Mouse (Mus musculus) layer of hippocampus, postnatal 10 days (tissue): ENCODE data around the gene Hcn3. TPM values are rescaled to one million over a fixed set of nuclear protein-coding genes. Genes with fewer than 3 reads are reported as not detected.
A peak's percentile ranks its signal among the peaks of the same experiment; 100 is the strongest.

ENCODE experiments used
- DNase-seq, 2 experiments: peaks; one replicate each; pipeline ENCODE4 v3.0.0; 2021; ENCODE audit warnings: low spot score in 2 of 2
- total RNA-seq, 2 experiments: library from RNA; stranded (reverse); gene quantifications; 2 replicates each; pipeline ENCODE4 v1.2.3; 2021

The Hcn3 gene
- total RNA-seq, 2 experiments from 2014 or later: 30.9 to 35.1 TPM

DNA sequence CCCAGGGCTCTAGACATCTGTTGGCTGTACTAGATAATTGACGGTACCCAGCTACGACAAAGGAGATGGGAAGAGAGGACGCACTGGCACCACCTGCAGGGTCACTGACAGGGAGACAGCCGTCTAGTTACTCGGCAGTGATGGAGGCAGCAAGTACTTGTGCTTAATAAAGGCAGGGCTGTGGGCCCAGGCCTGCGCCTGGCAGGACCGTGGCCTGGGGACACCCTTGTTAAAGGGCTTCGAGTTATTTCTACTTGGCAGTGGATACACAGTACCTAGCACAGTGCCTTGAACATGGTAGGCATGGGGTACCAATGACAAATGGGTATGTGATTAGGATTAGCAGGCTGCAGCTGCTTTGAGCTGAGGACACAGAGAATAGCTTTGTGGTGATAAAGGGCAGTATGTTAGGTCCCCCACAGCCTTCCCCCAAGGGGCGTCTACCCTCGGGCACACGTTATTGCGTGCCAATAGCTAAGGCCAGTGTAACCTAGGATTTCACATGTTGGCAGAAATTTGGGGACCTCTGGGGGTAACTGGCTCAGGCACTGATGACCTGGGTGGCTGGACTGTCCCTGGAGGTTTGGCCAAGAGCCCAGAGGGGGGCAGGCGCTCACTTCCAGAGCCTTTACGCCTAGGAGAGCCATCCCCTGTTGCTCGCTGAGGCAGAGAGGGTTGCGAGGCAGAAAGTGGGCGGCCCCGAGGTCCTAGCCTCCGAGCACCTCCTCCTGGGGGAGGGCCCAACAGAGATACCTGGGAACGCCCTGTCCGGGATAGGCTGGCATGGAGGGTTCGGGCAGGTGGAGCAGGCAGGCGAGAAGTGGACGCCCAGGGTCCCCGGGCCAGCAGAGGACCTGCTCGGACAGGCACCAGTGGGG is 12.7 kb downstream of the Hcn3 start:
- DNase-seq: no peak

- no peak for DNase-seq
Measured at GRCm38 (mm10) chr3:89145566-89145965, 14.4 kb downstream of the Hcn3 start.

DNA sequence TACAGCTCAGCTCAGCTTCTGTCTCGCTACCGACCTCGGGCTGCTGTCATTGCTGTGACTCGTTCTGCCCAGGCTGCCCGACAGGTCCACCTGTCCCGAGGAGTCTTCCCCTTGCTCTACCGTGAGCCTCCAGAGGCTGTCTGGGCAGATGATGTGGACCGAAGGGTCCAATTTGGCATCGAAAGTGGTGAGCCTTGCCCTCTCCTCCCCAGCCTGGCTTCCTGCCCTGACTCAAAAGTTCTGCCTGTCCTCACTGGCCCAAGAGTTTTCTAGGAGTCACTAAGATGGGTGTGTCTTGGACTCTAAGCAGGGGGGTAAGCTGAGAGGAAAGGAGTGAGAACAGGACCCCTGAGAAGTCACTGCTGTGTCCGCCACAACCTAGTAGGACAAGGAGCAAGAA is 15.2 kb downstream of the Hcn3 start:
- DNase-seq: no peak

- no peak for DNase-seq
Measured at GRCm38 (mm10) chr3:89136365-89136764, 23.6 kb downstream of the Hcn3 start.

DNA sequence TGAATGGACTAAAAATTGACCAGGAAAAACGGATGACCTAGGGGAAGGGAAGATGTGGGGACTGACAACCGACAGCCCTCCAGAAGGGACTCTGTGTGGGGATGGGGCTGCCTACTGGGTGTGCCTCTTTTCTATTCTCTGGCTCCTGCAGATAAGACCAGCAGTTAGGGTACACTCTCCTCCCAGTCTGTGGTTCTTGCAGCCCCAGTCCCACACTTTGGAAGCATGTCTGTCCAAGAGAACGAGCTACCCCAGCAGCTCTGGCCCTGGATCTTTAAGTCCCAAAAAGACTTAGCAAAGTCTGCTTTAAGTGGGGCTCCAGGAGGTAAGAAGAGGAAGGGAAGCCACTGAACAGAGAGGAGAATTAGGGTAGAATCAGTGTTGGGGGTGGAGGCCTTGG is 24.0 kb downstream of the Hcn3 start, which contains the start of gene Pklr:
Gene Pklr, plus strand, starts transcription at position 185 of the 400 bp plus-strand sequence.
- no peak for DNase-seq

- DNase-seq: no peak
Measured at GRCm38 (mm10) chr3:89133752-89134151, 26.2 kb downstream of the Hcn3 start.

DNA sequence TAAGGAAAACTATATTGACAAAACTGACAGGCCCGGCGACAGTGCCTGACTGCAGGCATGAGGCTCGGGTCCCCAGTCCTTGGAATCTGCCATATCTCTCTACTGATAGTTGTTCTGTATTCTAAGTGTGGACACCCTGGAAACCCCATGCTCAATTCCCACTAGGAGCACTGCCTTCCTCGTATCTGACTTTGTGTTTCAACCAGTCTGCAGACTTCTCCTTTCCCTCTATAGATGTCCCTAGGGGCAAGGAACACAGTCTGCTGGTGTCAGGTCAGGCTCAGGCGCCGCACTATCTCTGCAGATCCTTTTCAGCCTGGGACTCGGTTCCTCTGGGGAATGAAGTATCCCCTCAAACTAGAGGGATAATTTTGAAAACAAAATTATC is 26.9 kb downstream of the Hcn3 start:
- no peak for DNase-seq

DNA sequence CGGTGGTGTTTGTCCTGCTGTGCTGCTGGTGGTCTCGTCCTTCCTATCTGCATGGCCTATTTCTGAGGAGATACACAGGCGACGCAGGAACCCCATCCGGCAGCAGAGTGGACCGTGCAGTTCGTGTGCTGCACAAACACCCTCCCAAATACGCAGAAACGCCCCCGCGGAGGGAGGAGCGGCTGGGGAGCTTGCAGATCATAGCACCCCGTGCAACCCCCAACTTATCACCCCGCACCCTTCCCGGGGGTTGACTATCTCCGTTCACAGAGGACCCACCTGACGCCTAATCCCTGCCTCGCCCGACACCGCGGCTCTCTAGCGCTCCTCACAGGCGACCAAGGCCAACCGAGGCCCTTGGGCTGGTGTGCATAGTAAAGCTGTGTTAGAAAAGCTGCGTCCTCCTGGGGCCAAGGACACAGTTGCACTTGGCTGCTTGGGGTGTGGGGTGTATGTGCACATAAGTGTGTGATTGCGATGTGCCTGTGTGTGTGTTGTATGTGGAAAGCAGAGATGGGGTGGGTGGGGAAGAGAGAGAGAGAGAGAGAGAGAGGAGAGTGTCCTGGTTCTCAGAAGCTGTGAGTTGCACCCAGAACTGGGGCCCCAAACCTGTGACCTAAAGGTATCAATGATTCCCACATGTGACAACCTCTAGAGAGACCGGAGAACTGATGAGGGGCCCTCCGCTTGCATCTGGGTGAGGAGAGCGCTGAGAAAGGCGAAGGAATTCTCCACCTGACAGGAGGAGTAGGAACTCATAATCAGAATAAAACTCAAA is 27.5 kb downstream of the Hcn3 start:
- DNase-seq: peak; percentile 55 to 72

GRCm38 (mm10) chr3:89131816-89132215 is 28.2 kb downstream of the Hcn3 start:
- no peak for DNase-seq

- DNase-seq: no peak
Measured at GRCm38 (mm10) chr3:89129908-89130307, 30.1 kb downstream of the Hcn3 start.

DNA sequence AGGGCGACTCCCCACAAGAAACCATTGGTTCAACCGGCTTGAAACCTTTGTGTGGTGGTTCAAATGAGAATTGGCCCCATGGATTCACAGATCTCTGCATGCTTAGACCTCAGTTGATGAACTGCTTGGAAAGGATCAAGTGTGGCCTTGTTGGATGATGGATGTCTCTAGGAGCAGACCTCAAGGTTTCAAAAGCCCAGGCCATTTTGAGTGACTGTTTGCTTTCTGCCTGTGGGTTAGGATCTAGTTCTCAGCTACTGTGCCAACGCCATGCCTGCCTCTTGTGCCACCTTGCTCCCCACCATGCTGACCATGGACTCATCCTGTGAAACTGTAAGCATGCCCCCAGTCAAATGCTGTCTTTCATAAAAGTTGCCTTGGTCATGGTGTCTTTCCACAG is 34.0 kb downstream of the Hcn3 start:
- no peak for DNase-seq

- DNase-seq: no peak
Measured at GRCm38 (mm10) chr3:89124241-89124640, 35.8 kb downstream of the Hcn3 start.

GRCm38 (mm10) chr3:89123313-89123712 is 36.7 kb downstream of the Hcn3 start:
- DNase-seq: no peak

GRCm38 (mm10) chr3:89115522-89115921 is 44.5 kb downstream of the Hcn3 start:
- no peak for DNase-seq

DNA sequence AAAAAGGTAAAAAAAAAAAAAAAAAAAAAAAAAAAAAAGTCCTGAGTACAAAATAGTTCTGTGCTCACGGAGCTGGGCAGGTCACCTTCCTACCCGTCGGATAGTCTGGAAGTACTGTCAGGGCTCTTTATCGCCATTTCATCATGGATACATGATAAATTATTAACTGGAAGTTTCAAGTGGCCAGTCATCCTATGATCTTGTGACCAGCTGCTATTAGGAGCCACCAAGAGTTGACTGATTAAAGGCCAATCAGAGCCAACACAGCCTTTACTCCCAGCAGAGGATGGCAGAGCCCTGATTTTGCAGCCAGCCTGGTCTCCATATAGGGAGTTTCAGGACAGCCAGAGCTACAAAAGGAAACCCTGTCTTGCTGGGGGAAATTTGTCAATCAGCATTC is 46.9 kb downstream of the Hcn3 start:
- DNase-seq: no peak

GRCm38 (mm10) chr3:89108146-89108545 is 51.9 kb downstream of the Hcn3 start:
- no peak for DNase-seq

- DNase-seq: no peak
Measured at GRCm38 (mm10) chr3:89107545-89107944, 52.5 kb downstream of the Hcn3 start.

DNA sequence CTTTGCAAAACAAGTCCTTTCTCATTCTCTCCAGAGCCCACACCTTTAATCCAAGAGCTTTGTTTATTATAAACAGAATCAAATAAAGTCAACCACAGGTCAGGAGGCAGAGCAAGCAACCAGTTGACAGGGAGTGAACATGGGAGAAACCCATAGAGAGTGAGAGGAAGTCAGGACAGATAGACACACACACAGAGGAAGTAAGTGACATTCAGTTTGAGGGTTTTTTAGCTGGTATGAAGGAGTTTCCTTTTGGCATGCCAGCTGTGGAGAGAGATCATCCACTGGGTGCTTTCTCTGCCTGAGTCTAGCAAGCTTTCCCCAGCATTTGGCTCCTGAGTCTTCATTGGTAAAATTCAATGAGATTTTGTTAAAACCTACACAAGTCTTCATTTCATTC is 53.1 kb downstream of the Hcn3 start:
- DNase-seq: no peak

DNA sequence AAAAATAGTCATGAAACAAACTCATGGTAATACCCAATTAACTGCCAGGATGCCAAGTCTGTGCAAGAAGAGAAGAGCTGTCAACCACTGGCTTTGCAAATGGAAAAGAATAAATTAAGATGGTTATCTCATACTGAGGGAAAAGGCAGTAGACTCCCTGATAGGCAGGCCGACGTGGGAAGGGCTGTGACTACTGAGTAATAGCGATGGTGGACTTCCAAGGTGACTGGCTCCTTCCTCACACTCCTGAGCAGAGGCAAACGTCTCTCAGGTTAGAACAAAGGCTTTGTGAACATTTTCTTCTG is 56.8 kb downstream of the Hcn3 start:
- DNase-seq: no peak

- no peak for DNase-seq
Measured at GRCm38 (mm10) chr3:89102495-89103290, 57.3 kb downstream of the Hcn3 start.

DNA sequence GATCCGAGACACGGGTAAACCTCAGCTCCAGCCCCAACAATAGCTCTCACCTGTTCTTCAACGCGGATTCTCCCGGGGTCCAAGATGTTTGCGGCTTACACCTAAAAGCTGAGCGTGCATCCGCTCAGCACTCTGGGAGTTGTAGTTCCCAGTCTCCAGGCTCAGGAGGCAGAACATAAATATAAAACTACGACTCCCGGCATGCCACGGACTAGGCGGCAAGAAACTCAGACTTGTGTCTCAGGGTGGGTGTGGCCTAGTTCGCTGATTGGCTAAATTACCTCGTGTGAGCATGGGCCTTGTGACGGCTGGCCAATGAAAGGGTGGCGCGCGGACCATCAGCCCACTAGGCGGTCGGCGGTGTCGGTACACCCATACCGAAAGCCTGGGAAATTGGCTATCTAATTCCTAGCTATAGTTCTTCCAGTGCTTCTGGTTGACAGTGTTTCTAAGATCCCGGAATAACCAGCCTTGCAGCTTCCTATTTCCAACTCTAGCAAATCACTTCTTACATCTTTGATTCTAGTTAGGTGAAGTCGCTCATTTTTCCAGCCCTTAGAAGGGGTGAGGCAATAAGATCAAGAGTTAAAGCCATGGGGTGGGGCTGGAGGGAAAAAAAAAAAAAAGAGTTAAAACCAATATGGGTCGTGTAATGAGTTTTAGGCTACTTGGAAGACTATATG is 58.0 kb downstream of the Hcn3 start, which contains the start of gene Fdps:
Gene Fdps, minus strand, starts transcription at position 148 of the 683 bp plus-strand sequence.
- DNase-seq: peak; percentile 88 to 93
